Mouse (Mus musculus) heart, postnatal 36 days (tissue): Measurements from ENCODE around the gene Pde4c. TPM values are rescaled to one million over a fixed set of nuclear protein-coding genes. Genes with fewer than 3 reads are reported as not detected.

ENCODE experiments used
- DNase-seq, 2 experiments: peaks; one replicate each; pipeline ENCODE4 v3.0.0; 2021 to 2022
- intact Hi-C: fragments of 180-260 bp; cut with DNase I; formaldehyde crosslinking; loops from one replicate; pipeline ENCODE4 v1.15.1; 2025
- total RNA-seq, 2 experiments: library from RNA; stranded (reverse); gene quantifications; 2 replicates each; pipeline ENCODE4 v1.2.3; 2021

The Pde4c gene
- total RNA-seq, 2 experiments from 2014 or later = 2.0 to 3.7 TPM

DNA sequence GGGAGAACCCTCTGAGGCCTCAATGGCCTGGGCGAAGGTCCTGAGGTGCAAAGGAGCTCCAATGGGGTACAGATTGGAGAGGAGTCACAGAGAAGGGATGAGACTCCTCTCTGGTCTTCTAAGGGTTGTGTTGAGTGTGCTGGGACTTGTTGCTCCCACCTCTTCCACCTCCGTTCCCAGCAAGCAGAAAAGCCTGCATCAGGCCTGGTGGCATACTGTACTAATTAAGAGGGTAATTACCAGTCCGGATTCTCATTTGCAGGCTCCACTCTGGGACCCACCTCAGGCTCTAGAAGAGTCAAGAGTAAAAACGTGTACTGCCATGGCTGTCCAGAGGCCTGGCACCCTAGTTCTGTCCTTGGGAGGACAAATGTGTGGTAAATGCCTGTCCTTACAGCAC lies 26.6 kb upstream of the Pde4c start:
- intact Hi-C loops = no loop called here
- DNase-seq = peak in 1 of 2 experiments; percentile 46

- intact Hi-C loops = loop anchor here (1.0 kb wide), 2 partner anchors 24 to 86 kb away; partner anchors contain the start of gene Lsm4
- DNase-seq = no peak
These were observed 25.9 kb upstream of the Pde4c start for GRCm38 (mm10) chr8:70697366-70698250.

DNA sequence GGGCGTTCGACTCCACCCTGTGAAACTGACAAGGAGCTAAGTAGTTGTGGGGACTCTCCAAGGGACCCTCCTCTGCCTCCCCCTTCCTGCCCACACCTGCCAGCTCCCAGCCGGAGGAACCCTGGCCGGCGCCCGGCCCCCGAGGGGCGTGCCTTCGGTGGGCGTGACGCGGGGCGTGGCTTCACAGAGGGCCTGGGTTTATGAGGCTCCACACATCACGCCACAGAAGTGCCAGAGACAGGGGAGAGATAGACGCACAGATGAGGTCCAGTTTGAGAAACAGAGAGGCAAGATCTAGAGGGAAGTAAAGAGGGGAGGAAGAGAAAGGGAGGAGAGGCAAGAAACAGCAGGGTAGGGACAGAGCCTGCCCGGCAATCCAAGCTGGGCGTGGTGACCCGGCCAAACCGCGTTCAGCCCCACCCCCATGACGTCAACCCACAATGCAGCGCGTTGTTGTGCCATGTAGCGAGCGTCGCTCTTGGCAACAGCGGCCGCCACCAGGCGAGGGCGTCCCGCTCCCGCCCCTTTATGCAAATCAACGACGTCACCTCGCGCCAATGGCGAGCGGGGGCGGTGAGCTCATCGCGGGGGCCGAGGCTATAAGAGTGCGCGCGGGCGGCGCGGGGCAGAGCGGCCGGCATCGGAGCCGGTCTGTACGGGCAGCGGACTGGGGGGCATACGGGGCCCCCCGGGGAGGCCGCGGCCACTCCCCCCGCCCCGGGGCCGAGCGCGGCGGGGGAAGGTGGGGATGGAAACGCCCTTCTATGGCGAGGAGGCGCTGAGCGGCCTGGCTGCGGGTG lies 25.0 kb upstream of the Pde4c start, which contains the start of gene Jund:
TSS of gene Jund (plus strand) at position 640 of the 800 bp plus-strand sequence.
- intact Hi-C loops = loop anchor here (1.0 kb wide), 2 partner anchors 25 to 87 kb away; partner anchors contain the start of gene Lsm4

GRCm38 (mm10) chr8:70699116-70699833 lies 24.2 kb upstream of the Pde4c start:
- intact Hi-C loops = no loop called here
- peak in 1 of 2 experiments; percentile 84 for DNase-seq

More for the DNA sequence above, 25.0 kb upstream of the Pde4c start, which contains the start of gene Jund:
- peak; percentile 99 to 100 for DNase-seq

- intact Hi-C loops = loop anchor here (1.0 kb wide), 1 partner anchor 70 kb away; no protein-coding TSS in a partner anchor
- DNase-seq = peak; percentile 82 to 88
These were observed 23.5 kb upstream of the Pde4c start for GRCm38 (mm10) chr8:70699834-70700554.

GRCm38 (mm10) chr8:70700555-70700922 lies 23.0 kb upstream of the Pde4c start:
- peak; percentile 87 to 89 for DNase-seq
- intact Hi-C loops = loop anchor here (1.0 kb wide), 1 partner anchor 70 kb away; no protein-coding TSS in a partner anchor

- intact Hi-C loops = no loop called here
- no peak for DNase-seq
These were observed 22.2 kb upstream of the Pde4c start for GRCm38 (mm10) chr8:70701048-70701981.

DNA sequence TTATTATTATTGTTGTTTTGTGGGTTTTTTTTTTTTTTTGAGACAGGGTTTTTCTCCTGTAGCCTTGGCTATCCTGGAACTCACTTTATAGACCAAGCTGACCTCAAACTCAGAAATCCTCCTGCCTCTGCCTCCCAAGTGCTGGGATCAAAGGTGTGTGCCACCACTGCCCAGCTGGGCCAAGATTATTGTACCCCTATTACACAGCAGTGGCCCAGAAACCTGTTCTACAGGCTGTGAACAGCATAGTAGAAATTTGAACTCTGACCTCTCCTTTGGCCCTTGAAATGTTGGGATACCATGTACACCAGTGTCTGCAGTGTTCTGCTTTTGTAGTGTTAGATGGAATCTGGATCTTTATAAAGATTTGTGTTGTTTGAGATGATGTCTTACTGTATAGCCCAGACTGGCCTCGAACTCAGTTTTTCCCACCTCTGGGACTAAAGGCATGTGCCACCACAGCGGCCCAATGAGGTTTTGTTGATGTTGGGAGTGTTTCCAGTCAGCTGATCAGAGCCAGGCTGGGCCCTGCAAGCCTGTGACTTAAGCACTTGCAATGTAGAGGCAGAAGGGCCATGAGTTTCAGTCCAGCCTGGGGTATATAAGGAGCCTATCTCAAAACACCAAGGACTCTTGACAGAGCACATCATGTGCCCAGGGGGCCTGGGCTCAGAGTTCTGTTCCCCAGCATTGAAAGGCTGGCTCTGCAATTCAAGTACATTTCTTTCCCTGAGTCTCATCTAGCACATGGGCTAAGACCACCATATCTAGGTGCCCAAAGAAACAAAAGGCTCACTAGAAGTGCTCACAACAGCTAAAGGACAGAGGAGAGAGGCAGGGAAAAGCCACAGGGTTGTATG lies 21.3 kb upstream of the Pde4c start:
- intact Hi-C loops = no loop called here
- DNase-seq = peak in 1 of 2 experiments; percentile 24

DNA sequence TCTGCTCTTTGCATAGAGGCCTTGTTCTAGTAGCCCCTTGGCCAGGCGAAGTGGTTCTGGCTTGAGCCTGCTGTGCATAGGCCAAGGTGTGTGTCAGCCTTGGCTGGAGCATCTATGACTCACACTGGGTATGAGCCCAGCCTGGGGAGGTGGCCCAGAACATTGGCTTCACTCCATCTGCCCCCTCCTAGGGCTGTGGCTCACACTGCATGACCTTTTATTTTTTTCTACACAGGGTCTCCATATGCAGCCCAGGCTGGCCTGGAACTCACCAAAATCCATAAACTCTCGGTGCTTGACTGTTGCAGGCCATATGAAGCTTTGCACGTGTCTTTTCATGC lies 20.7 kb upstream of the Pde4c start:
- intact Hi-C loops = no loop called here
- peak; percentile 80 to 89 for DNase-seq

- DNase-seq = no peak
- intact Hi-C loops = no loop called here
These were observed 20.2 kb upstream of the Pde4c start, which contains the start of gene Iqcn for GRCm38 (mm10) chr8:70703287-70703686. Gene Iqcn, plus strand, starts transcription at chr8:70703457.

GRCm38 (mm10) chr8:70708281-70708680 lies 15.2 kb upstream of the Pde4c start:
- intact Hi-C loops = no loop called here
- DNase-seq = no peak

DNA sequence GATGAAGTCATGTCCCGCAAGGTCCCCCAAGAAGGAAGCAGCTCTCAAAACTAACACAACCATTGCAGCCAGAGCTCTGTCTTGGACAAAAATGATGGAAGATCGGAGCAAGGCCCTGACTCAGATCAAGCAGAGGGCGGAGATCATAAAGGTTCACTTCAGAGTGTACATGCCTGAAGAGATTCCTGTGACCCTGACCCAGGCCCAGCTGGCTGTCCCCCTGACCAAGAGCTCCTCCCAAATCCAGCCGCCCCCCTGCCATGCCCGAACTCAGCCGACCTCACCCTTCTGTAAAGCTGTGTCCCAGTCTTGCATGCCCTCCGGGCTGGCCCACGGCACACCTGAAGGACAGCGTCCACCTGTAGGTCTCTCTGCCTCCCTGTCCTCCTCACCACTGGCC lies 13.7 kb upstream of the Pde4c start:
- no peak for DNase-seq
- intact Hi-C loops = no loop called here

- intact Hi-C loops = no loop called here
- peak; percentile 26 to 42 for DNase-seq
These were observed 13.2 kb upstream of the Pde4c start for GRCm38 (mm10) chr8:70710296-70710695.

- intact Hi-C loops = no loop called here
- no peak for DNase-seq
These were observed 12.5 kb upstream of the Pde4c start for GRCm38 (mm10) chr8:70711041-70711440.

- DNase-seq = no peak
- intact Hi-C loops = no loop called here
These were observed 9.5 kb upstream of the Pde4c start for GRCm38 (mm10) chr8:70713991-70714390.

DNA sequence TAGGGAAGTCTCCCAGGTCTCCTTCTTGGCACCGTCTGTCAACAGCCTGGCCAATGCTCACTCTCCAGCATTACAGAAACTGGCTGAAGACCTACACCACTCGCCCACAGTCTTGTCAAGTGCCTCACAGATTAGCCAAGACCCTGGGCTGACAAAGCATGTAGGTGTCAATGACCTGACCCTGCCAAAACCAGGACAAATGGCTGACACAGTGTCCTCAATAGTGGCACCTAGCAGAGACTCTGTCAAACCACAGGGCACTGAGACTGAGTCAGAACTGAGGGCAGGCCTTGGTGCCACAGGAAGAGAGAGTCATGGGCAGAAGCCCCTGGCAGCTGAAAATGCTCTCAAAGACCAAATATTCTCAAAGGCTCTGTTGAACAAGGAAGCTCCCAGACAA lies 8.4 kb upstream of the Pde4c start:
- no peak for DNase-seq
- intact Hi-C loops = no loop called here

- intact Hi-C loops = no loop called here
- DNase-seq = no peak
These were observed 6.8 kb upstream of the Pde4c start for GRCm38 (mm10) chr8:70716521-70717400.
